Mouse (Mus musculus) CD8-positive naive resting alpha-beta T cell, adult 2 months (primary cell): Measurements from ENCODE around the gene Aebp2.
"Not testable (repeated sequence)": the region's sequence is repeated elsewhere in the genome, so short reads cannot be mapped to it uniquely, and the experiment has no call there.

Experiments
- DNase-seq, 2 experiments: peaks; one replicate each; pipeline ENCODE4 v3.0.0; 2022; ENCODE audit warnings: low read depth in 2 of 2, low spot score in 2 of 2

Aebp2 gene

GRCm38 (mm10) chr6:140622391-140623225 is at the start of gene Aebp2:
Gene Aebp2, plus strand, starts transcription at chr6:140622663.
- no peak for DNase-seq

DNA sequence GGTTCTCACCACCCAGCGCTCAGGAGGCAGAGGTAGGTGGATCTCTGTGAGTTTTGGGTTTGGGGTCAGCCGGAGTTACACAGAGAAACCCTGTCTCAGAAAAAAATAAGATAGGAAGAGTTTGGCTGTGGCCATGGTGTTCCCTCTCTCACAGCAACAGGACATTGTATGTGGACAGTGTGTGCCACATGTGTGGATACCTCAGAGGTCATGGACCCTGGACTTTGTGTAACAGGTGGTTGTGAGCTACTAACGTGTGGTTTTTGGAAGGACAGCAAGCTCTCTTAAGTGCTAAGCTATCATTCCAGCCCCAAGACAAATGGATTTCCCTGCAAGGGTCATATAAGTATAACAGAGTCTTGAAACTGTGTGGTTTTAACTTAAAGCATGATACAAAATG is 47.5 kb upstream of the Aebp2 start:
- DNase-seq: no peak

- DNase-seq: no peak
These were observed 46.3 kb upstream of the Aebp2 start for GRCm38 (mm10) chr6:140576133-140576532.

DNA sequence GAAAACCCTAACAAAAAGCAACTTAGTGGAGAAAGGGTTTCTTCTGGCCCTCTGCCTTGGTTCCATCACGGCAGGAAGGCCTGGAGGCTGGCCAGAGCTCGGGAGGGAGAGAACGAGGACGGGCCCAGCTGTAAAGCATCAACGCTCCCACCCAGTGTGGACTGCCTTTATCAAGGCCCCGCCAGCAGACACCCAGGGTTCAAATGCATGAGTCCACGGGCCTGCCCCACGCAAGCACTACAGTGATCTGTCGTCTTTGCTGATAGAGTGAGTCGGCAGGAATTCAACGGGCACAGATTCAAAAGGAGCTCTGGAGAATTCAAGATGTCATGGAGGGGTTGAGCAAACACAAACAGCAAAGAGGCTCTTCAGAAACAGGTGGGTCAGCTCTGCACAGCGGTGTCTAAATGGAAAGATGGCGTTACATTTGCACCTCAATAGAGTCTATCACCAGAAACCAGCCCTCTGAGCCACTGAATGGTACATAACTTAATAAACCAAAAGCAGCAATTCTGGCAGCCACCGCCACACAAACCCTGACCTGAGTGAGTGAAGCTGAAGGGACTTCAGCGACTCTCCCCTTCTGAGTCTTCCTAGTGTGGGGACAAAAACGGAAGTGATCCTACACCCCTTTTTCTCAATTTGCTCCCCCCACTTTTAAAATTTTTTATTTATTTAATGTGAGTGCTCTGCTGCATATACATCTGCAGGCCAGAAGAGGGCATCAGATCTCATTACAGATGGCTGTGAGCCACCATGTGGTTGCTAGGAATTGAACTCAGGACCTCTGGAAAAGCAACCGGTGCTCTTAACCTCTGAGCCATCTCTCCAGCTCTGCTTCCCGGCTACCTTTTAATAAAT is 45.3 kb upstream of the Aebp2 start:
- DNase-seq: no peak

DNA sequence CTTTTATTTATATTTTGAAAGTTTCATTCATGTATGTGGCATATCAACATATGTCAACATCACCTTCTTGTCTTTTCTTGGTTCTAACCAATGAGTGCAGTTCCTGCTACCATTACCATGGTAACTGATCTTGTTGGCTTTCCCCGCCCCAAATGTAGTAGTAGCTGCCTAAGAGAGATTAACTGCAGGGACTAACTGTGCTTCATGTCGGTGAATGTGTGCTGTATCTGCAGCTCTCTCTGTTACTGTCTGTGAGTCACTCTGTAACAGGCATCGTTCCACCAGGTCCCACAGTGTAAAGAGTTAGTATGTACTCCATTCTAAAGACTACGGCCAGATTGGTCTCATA is 44.7 kb upstream of the Aebp2 start:
- DNase-seq: no peak

- not testable (repeated sequence) for DNase-seq
These were observed 43.5 kb upstream of the Aebp2 start for GRCm38 (mm10) chr6:140578985-140579384.

- DNase-seq: no peak
These were observed 42.3 kb upstream of the Aebp2 start for GRCm38 (mm10) chr6:140580170-140580569.

- DNase-seq: no peak
These were observed 35.7 kb upstream of the Aebp2 start for GRCm38 (mm10) chr6:140586714-140587259.

DNA sequence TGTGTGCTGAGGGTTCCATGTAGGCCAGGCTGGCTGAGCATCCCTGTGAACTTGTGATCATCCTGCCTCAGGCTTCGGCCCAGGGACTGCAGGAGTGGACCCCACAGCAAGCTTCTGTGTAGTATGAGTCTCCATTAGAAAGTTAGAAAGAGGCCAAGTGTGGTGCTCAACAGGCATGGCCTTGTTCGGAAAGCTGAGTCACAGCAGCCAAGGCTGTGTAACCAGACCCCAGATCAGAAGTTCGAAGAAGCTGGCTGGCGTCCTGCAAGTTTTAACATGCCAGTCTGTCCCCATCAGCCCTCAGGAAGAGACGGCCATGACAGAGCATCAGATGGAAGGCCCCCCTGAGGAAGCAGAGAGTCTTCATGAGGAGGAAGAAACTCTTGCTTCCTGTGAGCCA is 31.1 kb upstream of the Aebp2 start:
- no peak for DNase-seq

- no peak for DNase-seq
These were observed 29.8 kb upstream of the Aebp2 start for GRCm38 (mm10) chr6:140592713-140593112.

GRCm38 (mm10) chr6:140593420-140594170 is 28.9 kb upstream of the Aebp2 start:
- DNase-seq: no peak

GRCm38 (mm10) chr6:140595551-140595950 is 26.9 kb upstream of the Aebp2 start:
- DNase-seq: not testable (repeated sequence)

- DNase-seq: no peak
These were observed 24.8 kb upstream of the Aebp2 start for GRCm38 (mm10) chr6:140597381-140598329.

DNA sequence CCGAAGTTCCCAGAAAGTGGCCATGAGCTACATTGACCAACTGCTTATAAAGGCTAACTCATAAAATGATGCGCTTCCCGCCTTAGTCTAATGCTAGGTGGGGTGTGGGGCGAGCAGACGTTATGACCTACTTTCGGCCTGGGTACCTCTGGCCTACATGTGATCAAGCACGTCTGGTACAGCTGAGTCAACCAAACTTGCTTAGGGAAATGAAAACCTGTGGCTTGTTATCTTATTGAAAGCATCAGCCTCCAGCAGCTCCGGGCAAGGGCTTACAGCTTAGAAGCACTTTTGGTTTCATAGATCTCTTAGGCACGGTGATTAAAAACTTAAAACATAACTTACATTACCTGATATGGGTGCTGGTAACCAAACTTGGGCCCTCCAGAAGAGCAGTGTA is 23.9 kb upstream of the Aebp2 start:
- DNase-seq: no peak

DNA sequence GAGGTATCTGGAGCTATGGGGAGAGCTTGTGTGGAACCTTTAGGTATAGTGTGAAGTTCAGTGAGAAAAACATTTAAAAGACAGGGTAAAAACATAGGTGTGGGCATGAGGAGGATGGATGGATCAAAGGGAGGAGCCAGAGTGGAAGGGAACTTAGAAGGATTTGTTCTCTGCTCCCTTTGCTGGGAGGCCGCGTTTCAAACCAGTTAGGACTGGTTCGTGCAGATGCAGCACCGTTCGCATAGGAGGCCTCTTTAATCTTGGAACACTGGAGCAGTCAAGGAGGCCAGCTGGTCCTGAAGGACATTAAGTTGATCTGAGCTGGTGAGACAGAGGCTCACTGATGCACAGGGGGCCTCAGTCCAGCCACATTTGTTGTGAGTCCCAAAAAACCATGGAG is 23.1 kb upstream of the Aebp2 start:
- DNase-seq: no peak

GRCm38 (mm10) chr6:140600671-140601070 is 21.8 kb upstream of the Aebp2 start:
- DNase-seq: not testable (repeated sequence)

DNA sequence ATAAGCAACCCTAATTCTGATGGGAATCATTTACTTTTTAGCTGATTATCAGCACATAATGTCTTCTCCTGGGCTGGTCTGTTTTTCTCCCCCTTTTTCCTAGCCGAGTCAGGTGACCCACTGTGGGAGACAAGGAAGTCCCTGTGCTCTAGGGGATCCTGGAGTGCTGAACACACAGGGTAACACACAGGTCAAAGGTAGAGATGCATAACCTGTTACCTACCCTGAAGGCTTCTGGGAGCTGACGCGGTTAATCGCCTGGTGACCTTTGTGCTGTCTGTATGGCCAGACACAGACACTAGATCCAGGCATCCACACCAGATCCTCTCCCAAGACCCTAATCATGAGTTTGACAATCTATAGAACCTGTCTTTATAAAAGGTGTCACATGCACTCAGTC is 21.3 kb upstream of the Aebp2 start:
- DNase-seq: no peak

GRCm38 (mm10) chr6:140603228-140603944 is 19.1 kb upstream of the Aebp2 start:
- no peak for DNase-seq

- not testable (repeated sequence) for DNase-seq
These were observed 17.3 kb upstream of the Aebp2 start for GRCm38 (mm10) chr6:140605173-140605572.
